Mouse (Mus musculus) ES-E14 (cell line): Measurements from ENCODE around the gene Shc3. TPM values are rescaled to one million over a fixed set of nuclear protein-coding genes. Genes with fewer than 3 reads are reported as not detected.

Source experiments
- DNase-seq: peaks from one replicate; pipeline ENCODE4 v3.0.0-alpha.2; 2013; ENCODE audit warnings: low read depth, low spot score
- H3K27ac ChIP-seq: 2 replicates; pipeline ENCODE4 v1.5.1; 2012; ENCODE audit warnings: low read depth, mild to moderate bottlenecking, low read length, moderate library complexity, mixed read lengths; ENCODE audit not compliant: poor library complexity, insufficient read depth, severe bottlenecking
- H3K36me3 ChIP-seq: 2 replicates; pipeline ENCODE4 v1.6.1; 2012; ENCODE audit warnings: mild to moderate bottlenecking, low read length, moderate library complexity, mixed read lengths; ENCODE audit not compliant: control insufficient read depth, poor library complexity, insufficient read depth, severe bottlenecking
- H3K4me1 ChIP-seq, 2 experiments: fragments of 150-350 bp in 1 of 2; sonication (generic) in 1 of 2; 2 replicates each; pipeline ENCODE4 v1.6.1; 2012; ENCODE audit warnings: low read length in 2 of 2, mild to moderate bottlenecking in 1 of 2, mixed read lengths in 1 of 2; ENCODE audit not compliant: control insufficient read depth in 2 of 2, insufficient read depth in 2 of 2, poor library complexity in 1 of 2
- H3K4me3 ChIP-seq, 2 experiments: fragments of 150-350 bp in 1 of 2; sonication (generic) in 1 of 2; 2 replicates each; pipeline ENCODE4 v1.5.1; 2012; ENCODE audit warnings: low read length in 2 of 2, low read depth in 1 of 2, mild to moderate bottlenecking in 1 of 2, mixed read lengths in 1 of 2; ENCODE audit not compliant: insufficient read depth in 1 of 2, poor library complexity in 1 of 2, severe bottlenecking in 1 of 2
- H3K9ac ChIP-seq: 2 replicates; pipeline ENCODE4 v1.6.1; 2012; ENCODE audit warnings: low read depth, mild to moderate bottlenecking, low read length, mixed read lengths; ENCODE audit not compliant: poor library complexity, insufficient read depth, severe bottlenecking
- H3K9me3 ChIP-seq: fragments of 150-350 bp; sonication (generic); 2 replicates; pipeline ENCODE4 v1.6.1; 2012; ENCODE audit warnings: low read depth, mild to moderate bottlenecking, low read length; ENCODE audit not compliant: control insufficient read depth, insufficient read depth
- CHD2 ChIP-seq: IDR thresholded peaks from 2 replicates; pipeline ENCODE4 v1.6.1; 2014; ENCODE audit warnings: mild to moderate bottlenecking, low read depth, low read length, inconsistent platforms
- HCFC1 ChIP-seq: IDR thresholded peaks from 2 replicates; pipeline ENCODE4 v1.6.1; 2012; ENCODE audit warnings: low read length, inconsistent platforms, borderline replicate concordance; ENCODE audit not compliant: insufficient read depth
- MAFK ChIP-seq: IDR thresholded peaks from 2 replicates; pipeline ENCODE4 v1.6.1; 2014; ENCODE audit warnings: mild to moderate bottlenecking, low read depth, low read length, inconsistent platforms; ENCODE audit not compliant: insufficient read depth
- ZC3H11A ChIP-seq: IDR thresholded peaks from 2 replicates; pipeline ENCODE4 v1.6.1; 2012; ENCODE audit warnings: low read depth, mild to moderate bottlenecking, inconsistent platforms, low read length, borderline replicate concordance
- ZNF384 ChIP-seq: IDR thresholded peaks from 2 replicates; pipeline ENCODE4 v1.6.1; 2012; ENCODE audit warnings: low read depth, low read length, inconsistent platforms
- in situ Hi-C, 2 experiments: fragments of 600-800 bp; cut with MboI; formaldehyde crosslinking; loops; one replicate each; pipeline ENCODE4 v1.15.1; 2025; ENCODE audit warnings: low sequenced_read_pairs in 2 of 2, inconsistent platforms in 1 of 2; ENCODE audit not compliant: unreplicated experiment in 2 of 2
- total RNA-seq: library from RNA; depleted of rRNA; stranded (reverse); fragments of 300-350 nt; gene quantifications from 2 replicates; pipeline ENCODE4 v1.2.3, GENCODE M21; 2012

Shc3 gene
- total RNA-seq, 1 experiment, result 1.4 TPM

GRCm38 (mm10) chr13:51409936-51410481 lies 159.2 kb downstream of the Shc3 start:
- no peak for DNase-seq
- no peak overlapping the region for H3K9ac ChIP-seq
- H3K36me3 ChIP-seq, result no peaks in the 10 kb centered on the region
- H3K27ac ChIP-seq, result no peak overlapping the region
- in situ Hi-C loops, result loop anchor here in 1 of 2 experiments (25.0 kb wide), 1 partner anchor 223 kb away; no protein-coding TSS in a partner anchor
- TF ChIP-seq CHD2, result no peak
- TF ChIP-seq HCFC1, result no peak
- TF ChIP-seq MAFK, result no peak
- no peak for TF ChIP-seq ZC3H11A
- no peak for TF ChIP-seq ZNF384
- H3K4me3 ChIP-seq, result no peak overlapping the region
- no peaks in the 10 kb centered on the region for H3K9me3 ChIP-seq
- peaks cover 5 to 8% of the 10 kb centered on the region in 2 experiments; a peak in 3 of 4 replicates for H3K4me1 ChIP-seq

- peak within 1 kb of the TSS; percentile 51 for H3K9ac ChIP-seq
- no peak within 1 kb of the TSS for H3K27ac ChIP-seq
- in situ Hi-C loops, result loop anchor here in 1 of 2 experiments (25.0 kb wide), 1 partner anchor 221 kb away; no protein-coding TSS in a partner anchor
- H3K4me3 ChIP-seq, result peak within 1 kb of the TSS; percentile 56 to 61
- H3K9me3 ChIP-seq, result no peaks in the 10 kb centered on the region
- peak; percentile 82 for DNase-seq
- H3K36me3 ChIP-seq, result no peaks in the 10 kb centered on the region
- peaks cover 3 to 8% of the 10 kb centered on the region in 2 experiments; a peak in 3 of 4 replicates for H3K4me1 ChIP-seq
- no peak for TF ChIP-seq CHD2
- TF ChIP-seq MAFK, result no peak
- no peak for TF ChIP-seq ZC3H11A
- no peak for TF ChIP-seq ZNF384
- TF ChIP-seq HCFC1, result no peak
Measured at GRCm38 (mm10) chr13:51408519-51409001, 160.7 kb downstream of the Shc3 start, which contains the start of gene S1pr3. Gene S1pr3, plus strand, starts transcription at chr13:51408639.

GRCm38 (mm10) chr13:51407541-51408217 lies 161.5 kb downstream of the Shc3 start:
- no peaks in the 10 kb centered on the region for H3K36me3 ChIP-seq
- no peak for DNase-seq
- H3K4me1 ChIP-seq, result peaks cover 3 to 8% of the 10 kb centered on the region in 2 experiments; a peak in 3 of 4 replicates
- in situ Hi-C loops, result loop anchor here in 1 of 2 experiments (25.0 kb wide), 1 partner anchor 220 kb away; no protein-coding TSS in a partner anchor
- no peaks in the 10 kb centered on the region for H3K9me3 ChIP-seq
- no peak overlapping the region for H3K9ac ChIP-seq
- 0 out of 4 replicates have a peak overlapping the region, but pooled peaks of 1 of the 2 experiments have one; percentile 33 for H3K4me3 ChIP-seq
- H3K27ac ChIP-seq, result no peak overlapping the region
- no peak for TF ChIP-seq ZNF384
- TF ChIP-seq HCFC1, result no peak
- TF ChIP-seq CHD2, result no peak
- no peak for TF ChIP-seq ZC3H11A
- no peak for TF ChIP-seq MAFK

- Histone ChIP-seq H3K4me3 (no peak overlapping the region), H3K4me1 (peaks cover 7 to 10% of the 10 kb centered on the region in 2 experiments; a peak in 3 of 4 replicates), H3K9ac (no peak overlapping the region), H3K36me3 (no peaks in the 10 kb centered on the region), H3K27ac (no peak overlapping the region), H3K9me3 (no peaks in the 10 kb centered on the region)
- no peak for DNase-seq
- TF ChIP-seq CHD2, result no peak
- no peak for TF ChIP-seq MAFK
- no peak for TF ChIP-seq ZC3H11A
- no peak for TF ChIP-seq ZNF384
- TF ChIP-seq HCFC1, result no peak
- in situ Hi-C loops, result loop anchor here in 1 of 2 experiments (25.0 kb wide), 1 partner anchor 219 kb away; no protein-coding TSS in a partner anchor
Measured at GRCm38 (mm10) chr13:51405731-51406320, 163.4 kb downstream of the Shc3 start.
